Mouse (Mus musculus) 3134 (cell line): Measurements from ENCODE around the gene Bcl7b.
"Not testable (repeated sequence)": the region's sequence is repeated elsewhere in the genome, so short reads cannot be mapped to it uniquely, and the experiment has no call there.

Source experiments
- DNase-seq: peaks from one replicate; pipeline ENCODE4 v3.0.0-alpha.2; 2011; ENCODE audit warnings: low spot score; ENCODE audit not compliant: insufficient read length; ENCODE audit errors: extremely low read depth

Gene Bcl7b

DNA sequence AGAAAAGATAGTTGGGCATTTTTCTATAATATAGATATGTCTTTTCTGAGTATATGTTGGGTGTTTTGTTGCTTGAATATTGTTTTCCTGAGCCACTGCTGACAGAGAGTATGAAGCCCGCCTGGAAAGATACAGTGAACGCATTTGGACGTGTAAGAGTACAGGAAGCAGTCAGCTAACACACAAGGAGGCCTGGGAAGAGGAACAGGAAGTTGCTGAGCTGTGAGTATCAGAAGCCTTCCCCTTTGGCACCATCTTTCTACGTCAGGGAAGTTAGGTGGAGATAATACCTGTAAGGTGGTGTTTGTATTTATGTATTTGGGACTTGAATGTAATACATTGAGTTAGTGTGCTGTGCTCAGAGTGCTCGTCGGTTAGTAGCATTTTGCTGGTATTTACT is 28.3 kb downstream of the Bcl7b start:
- no peak for DNase-seq

DNA sequence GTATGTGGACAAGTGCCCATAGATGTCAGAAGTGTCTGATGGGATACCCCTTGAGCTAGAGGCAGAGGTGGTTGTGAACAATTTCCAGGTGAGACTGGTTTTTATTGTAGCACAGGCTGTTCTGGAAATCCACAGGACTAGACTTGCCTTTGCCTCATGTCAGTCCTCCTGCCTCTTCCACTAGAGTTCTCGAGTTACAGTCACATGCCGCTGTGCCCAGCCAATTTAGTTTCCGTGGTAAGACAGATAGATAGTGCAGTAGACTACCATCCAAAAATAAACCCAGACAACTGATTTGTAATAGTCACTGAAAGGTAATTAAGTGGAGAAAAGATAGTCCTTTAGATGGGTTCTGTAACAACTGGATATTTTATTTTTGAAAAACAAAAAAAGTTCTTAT is 34.7 kb downstream of the Bcl7b start:
- DNase-seq = no peak

DNA sequence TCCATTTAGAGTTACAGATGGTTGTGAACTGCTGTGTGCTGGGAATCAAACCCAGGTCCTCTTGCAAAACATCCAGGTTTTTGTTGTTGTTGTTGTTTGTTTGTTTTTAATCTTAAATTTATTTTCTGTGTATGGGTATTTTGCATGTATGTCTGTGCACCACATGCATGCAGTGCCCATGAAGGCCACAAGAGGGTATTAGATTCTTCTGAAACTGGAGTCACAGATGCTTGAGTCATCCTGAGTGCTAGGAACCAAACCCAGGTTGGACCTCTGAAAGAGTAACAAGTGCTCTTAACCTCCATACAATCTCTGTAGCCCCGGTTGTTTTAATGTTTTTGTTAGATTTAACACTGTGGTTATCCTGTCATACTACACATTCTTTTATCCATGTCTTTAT is 40.1 kb downstream of the Bcl7b start:
- DNase-seq = no peak

DNA sequence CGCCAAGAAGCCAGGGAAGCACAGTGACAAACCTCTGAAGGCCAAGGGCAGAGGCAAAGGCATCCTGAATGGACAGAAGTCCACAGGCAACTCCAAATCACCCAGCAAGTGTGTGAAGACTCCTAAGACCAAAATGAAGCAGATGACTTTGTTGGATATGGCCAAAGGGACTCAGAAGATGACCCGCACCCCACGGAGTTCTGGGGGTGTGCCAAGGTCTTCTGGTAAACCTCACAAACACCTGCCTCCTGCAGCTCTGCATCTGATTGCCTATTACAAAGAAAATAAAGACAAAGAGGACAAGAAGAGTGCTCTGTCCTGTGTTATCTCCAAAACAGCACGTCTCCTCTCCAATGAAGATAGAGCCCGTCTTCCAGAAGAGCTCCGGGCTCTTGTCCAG is 48.8 kb downstream of the Bcl7b start:
- DNase-seq = no peak

DNA sequence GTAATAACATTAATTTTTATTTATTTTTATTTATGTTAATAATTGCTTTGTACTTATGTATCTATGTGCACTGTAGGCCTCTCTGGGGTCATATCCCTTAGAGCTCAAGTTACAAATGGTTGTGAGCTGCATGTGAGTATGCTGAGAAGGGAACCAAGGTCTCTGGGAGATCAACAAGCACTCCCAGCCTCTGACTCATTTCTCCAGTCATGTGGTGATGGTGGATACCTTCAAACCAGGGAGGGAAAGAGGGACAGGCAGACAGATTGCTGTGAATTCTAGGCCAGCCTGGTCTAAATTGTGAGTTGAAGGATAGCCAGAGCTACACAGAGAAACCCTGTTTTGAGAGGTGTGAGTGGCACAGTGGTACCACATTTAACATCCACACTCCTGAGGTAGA is 52.9 kb downstream of the Bcl7b start:
- no peak for DNase-seq

DNA sequence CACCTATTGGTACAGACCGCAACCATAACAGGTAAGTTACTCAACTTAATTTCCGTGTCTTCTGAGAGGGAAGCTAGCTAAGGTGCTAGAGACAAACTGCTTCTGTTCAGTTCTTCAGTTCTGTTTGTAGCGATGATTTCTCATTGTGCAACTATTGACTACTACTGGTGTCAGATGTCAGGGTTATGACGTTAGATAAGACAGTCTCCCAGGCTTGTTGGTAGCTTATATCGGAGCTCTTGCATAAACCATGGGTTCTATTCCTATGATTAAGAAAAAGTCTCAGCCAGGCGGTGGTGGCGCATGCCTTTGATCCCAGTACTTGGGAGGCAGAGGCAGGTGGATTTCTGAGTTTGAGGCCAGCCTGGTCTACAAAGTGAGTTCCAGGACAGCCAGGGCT is 54.0 kb downstream of the Bcl7b start:
- no peak for DNase-seq

DNA sequence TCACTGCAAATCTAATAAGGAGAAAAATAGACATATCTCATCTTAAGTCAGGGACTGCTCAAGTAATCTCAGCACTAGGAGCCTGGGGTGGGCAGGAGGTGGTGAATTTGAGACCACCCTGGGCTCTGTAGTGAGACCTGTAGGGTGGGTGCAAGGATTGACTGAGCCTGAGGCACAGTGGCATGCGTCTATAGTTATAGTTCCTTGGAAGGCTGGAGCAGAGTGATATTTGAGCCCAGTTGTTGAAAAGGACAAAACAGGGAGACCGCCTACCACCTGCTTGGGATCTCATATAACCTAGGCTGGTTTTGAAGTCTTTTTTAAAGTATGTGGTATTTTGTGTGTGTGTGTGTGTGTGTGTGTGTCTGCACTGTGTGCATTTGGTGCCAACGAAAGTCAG is 56.1 kb downstream of the Bcl7b start:
- DNase-seq = no peak

DNA sequence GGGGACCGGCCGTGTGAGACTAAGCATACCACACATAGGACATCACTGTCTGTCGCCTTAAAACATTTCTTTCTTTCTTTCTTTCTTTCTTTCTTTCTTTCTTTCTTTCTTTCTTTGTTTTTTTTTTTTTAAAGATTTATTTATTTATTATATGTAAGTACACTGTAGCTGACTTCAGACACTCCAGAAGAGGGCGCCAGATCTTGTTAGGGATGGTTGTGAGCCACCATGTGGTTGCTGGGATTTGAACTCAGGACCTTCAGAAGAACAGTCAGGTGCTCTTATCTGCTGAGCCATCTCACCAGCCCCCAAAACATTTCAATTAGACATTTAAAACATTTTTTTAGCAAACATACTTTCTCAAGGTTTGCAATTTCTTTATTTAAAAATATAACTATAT is 57.8 kb downstream of the Bcl7b start:
- DNase-seq = not testable (repeated sequence)

DNA sequence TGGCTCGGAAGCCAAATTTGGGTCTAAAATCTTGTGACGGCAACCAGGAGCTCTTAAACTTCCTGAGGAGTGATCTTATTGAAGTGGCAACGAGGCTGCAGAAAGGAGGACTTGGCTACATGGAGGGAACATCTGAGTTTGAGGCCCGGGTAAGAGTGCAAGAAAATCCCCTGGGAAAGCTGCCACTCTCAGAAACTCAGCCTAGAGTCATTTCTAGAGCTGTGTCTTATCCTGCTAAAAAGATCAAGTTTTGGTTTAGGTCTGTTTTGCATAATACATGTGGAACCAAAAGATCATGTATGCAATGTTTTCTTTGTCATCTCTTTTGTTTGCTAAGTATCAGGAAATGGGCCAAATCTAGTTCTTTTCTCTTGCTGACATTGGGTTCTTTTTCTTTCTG is 62.1 kb downstream of the Bcl7b start:
- DNase-seq = no peak
